ENCODE assay signal across 13 mouse cellular contexts in genomic region chr17:77734413-77735024, GRCm38 (mm10).
"Had no signal": no experiment of that assay in that cellular context is flagged by ENCODE, and none has a peak within 500 bp of the region (broad histone marks: within the 10 kb centered on the region; RNA-seq: fewer than 3 reads in every experiment).

No protein-coding gene starts in this region.

- H3K27ac ChIP-seq: left cerebral cortex, adult 2 months; limb, embryonic 10.5 days; liver, embryonic 12.5 days; lung, embryonic 15.5 days; macrophage; midbrain, embryonic 12.5 days; neural tube, embryonic 15.5 days had no signal

- H3K9ac ChIP-seq: liver, embryonic 12.5 days; lung, embryonic 15.5 days; midbrain, embryonic 12.5 days; neural tube, embryonic 15.5 days had no signal

- DNase-seq: lung, postnatal 14 days; thymus, postnatal 36 days had no signal

- H3K4me2 ChIP-seq: liver, embryonic 12.5 days; lung, embryonic 15.5 days; midbrain, embryonic 12.5 days; neural tube, embryonic 15.5 days had no signal

- ATAC-seq: hindbrain, embryonic 16.5 days; inflammation-experienced regulatory T-cells, adult 6 months; liver, embryonic 12.5 days had no signal

- H3K27me3 ChIP-seq: liver, embryonic 12.5 days; lung, embryonic 15.5 days; megakaryocyte, embryonic 14.5 days; midbrain, embryonic 12.5 days; neural tube, embryonic 15.5 days had no signal

- H3K9me3 ChIP-seq: limb, embryonic 10.5 days; liver, embryonic 12.5 days; lung, embryonic 15.5 days; megakaryocyte, embryonic 14.5 days; midbrain, embryonic 12.5 days; neural tube, embryonic 15.5 days had no signal

- H3K36me3 ChIP-seq: limb, embryonic 10.5 days; liver, embryonic 12.5 days; lung, embryonic 15.5 days; midbrain, embryonic 12.5 days; neural tube, embryonic 15.5 days had no signal

- H3K4me1 ChIP-seq: limb, embryonic 10.5 days; liver, embryonic 12.5 days; lung, embryonic 15.5 days; megakaryocyte, embryonic 14.5 days; midbrain, embryonic 12.5 days; neural tube, embryonic 15.5 days had no signal

- H3K4me3 ChIP-seq: left cerebral cortex, adult 2 months; limb, embryonic 10.5 days; liver, embryonic 12.5 days; lung, embryonic 15.5 days; megakaryocyte, embryonic 14.5 days; midbrain, embryonic 12.5 days; myocyte; neural tube, embryonic 15.5 days had no signal
